Mouse (Mus musculus) heart, adult 2 months (tissue): ENCODE measurements around the gene Acap3.

ENCODE experiments used
- CTCF ChIP-seq: fragments of 200-600 bp; IDR thresholded peaks from 2 replicates; pipeline ENCODE4 v1.8.1; 2022; ENCODE audit warnings: antibody characterized with exemption, mild to moderate bottlenecking, moderate library complexity
- EP300 ChIP-seq: fragments of 200-500 bp; IDR thresholded peaks from 2 replicates; pipeline ENCODE4 v1.6.1; 2011; ENCODE audit warnings: low read depth, low read length, control low read depth; ENCODE audit not compliant: insufficient read depth
- POLR2A ChIP-seq: fragments of 200-500 bp; IDR thresholded peaks from 2 replicates; pipeline ENCODE4 v1.6.1; 2011; ENCODE audit warnings: mild to moderate bottlenecking, low read depth, low read length, control low read depth; ENCODE audit not compliant: insufficient read depth

- TF ChIP-seq CTCF: no peak
- TF ChIP-seq EP300: no peak
- TF ChIP-seq POLR2A: no peak
Observed at GRCm38 (mm10) chr4:155849391-155849790, 42.2 kb upstream of the Acap3 start.
